Mouse (Mus musculus) olfactory bulb, adult 2 months (tissue): Measurements from ENCODE around the gene Kcnab1.

ENCODE experiments used
- CTCF ChIP-seq: fragments of 200-500 bp; IDR thresholded peaks from 2 replicates; pipeline ENCODE4 v1.5.1; 2012; ENCODE audit warnings: low read depth, mild to moderate bottlenecking, low read length, moderate library complexity; ENCODE audit not compliant: insufficient read depth
- POLR2A ChIP-seq: fragments of 200-500 bp; IDR thresholded peaks from 2 replicates; pipeline ENCODE4 v1.6.1; 2012; ENCODE audit warnings: mild to moderate bottlenecking, low read depth, low read length, moderate library complexity; ENCODE audit not compliant: insufficient read depth

GRCm38 (mm10) chr3:65203361-65204117, 94.4 kb downstream of the Kcnab1 start:
- no peak for TF ChIP-seq CTCF
- TF ChIP-seq POLR2A = no peak
